Mouse (Mus musculus) neural tube, embryonic 10.5 days (tissue): Measurements from ENCODE around the gene Tbc1d16.

ENCODE experiments used
- DNase-seq: peaks from one replicate; pipeline ENCODE4 v3.0.0-alpha.2; 2017; ENCODE audit warnings: low spot score; ENCODE audit errors: extremely low spot score

The Tbc1d16 gene

GRCm38 (mm10) chr11:119208870-119209370, 19.4 kb downstream of the Tbc1d16 start:
- no peak for DNase-seq

GRCm38 (mm10) chr11:119207986-119208385, 20.3 kb downstream of the Tbc1d16 start:
- no peak for DNase-seq

- DNase-seq = peak; percentile 76
Measured at GRCm38 (mm10) chr11:119206562-119206961, 21.7 kb downstream of the Tbc1d16 start.

- DNase-seq = no peak
Measured at GRCm38 (mm10) chr11:119205738-119206137, 22.6 kb downstream of the Tbc1d16 start.

- peak; percentile 61 for DNase-seq
Measured at GRCm38 (mm10) chr11:119203423-119203822, 24.9 kb downstream of the Tbc1d16 start.

GRCm38 (mm10) chr11:119199233-119199601, 29.1 kb downstream of the Tbc1d16 start:
- DNase-seq = no peak

GRCm38 (mm10) chr11:119198564-119199232, 29.6 kb downstream of the Tbc1d16 start:
- DNase-seq = no peak

GRCm38 (mm10) chr11:119197618-119198563, 30.4 kb downstream of the Tbc1d16 start:
- no peak for DNase-seq

- DNase-seq = no peak
Measured at GRCm38 (mm10) chr11:119192605-119193004, 35.7 kb downstream of the Tbc1d16 start.

GRCm38 (mm10) chr11:119192176-119192575, 36.1 kb downstream of the Tbc1d16 start:
- no peak for DNase-seq

- DNase-seq = no peak
Measured at GRCm38 (mm10) chr11:119191606-119192081, 36.7 kb downstream of the Tbc1d16 start.

GRCm38 (mm10) chr11:119190498-119190897, 37.8 kb downstream of the Tbc1d16 start:
- peak; percentile 60 for DNase-seq

GRCm38 (mm10) chr11:119189319-119189718, 39.0 kb downstream of the Tbc1d16 start:
- DNase-seq = no peak

- no peak for DNase-seq
Measured at GRCm38 (mm10) chr11:119188389-119188788, 39.9 kb downstream of the Tbc1d16 start.

- no peak for DNase-seq
Measured at GRCm38 (mm10) chr11:119187800-119188197, 40.5 kb downstream of the Tbc1d16 start.

GRCm38 (mm10) chr11:119186989-119187799, 41.1 kb downstream of the Tbc1d16 start:
- peak; percentile 79 for DNase-seq

- DNase-seq = no peak
Measured at GRCm38 (mm10) chr11:119186381-119186780, 41.9 kb downstream of the Tbc1d16 start.

GRCm38 (mm10) chr11:119183684-119184310, 44.5 kb downstream of the Tbc1d16 start:
- DNase-seq = no peak

- DNase-seq = no peak
Measured at GRCm38 (mm10) chr11:119181861-119182395, 46.4 kb downstream of the Tbc1d16 start.

GRCm38 (mm10) chr11:119180824-119181582, 47.3 kb downstream of the Tbc1d16 start:
- DNase-seq = no peak
